Mouse (Mus musculus) embryonic facial prominence, embryonic 14.5 days (tissue): ENCODE measurements around the gene Sdcbp2. TPM values are rescaled to one million over a fixed set of nuclear protein-coding genes. Genes with fewer than 3 reads are reported as not detected.

Experiments
- ATAC-seq: fragments of 200-750 bp; cut with Nextera tagmentation; 2 replicates; pipeline ENCODE4 v1.8.0; 2017; ENCODE audit warnings: low read depth, moderate number of reproducible peaks, moderate TSS enrichment
- DNase-seq: peaks from one replicate; pipeline ENCODE4 v3.0.0-alpha.2; 2015; ENCODE audit warnings: low spot score
- H3K27ac ChIP-seq: fragments of 300-500 bp; sonication (generic); replicated peaks from 2 replicates; pipeline ENCODE4 v1.5.1; 2014; ENCODE audit warnings: low read depth, mild to moderate bottlenecking, low read length, moderate library complexity
- H3K27me3 ChIP-seq: fragments of 300-500 bp; sonication (generic); replicated peaks from 2 replicates; pipeline ENCODE4 v1.6.1; 2014; ENCODE audit warnings: low read length; ENCODE audit not compliant: control insufficient read depth, insufficient read depth
- H3K36me3 ChIP-seq: fragments of 300-500 bp; sonication (generic); 2 replicates; pipeline ENCODE4 v1.6.1; 2014; ENCODE audit warnings: low read length, mixed read lengths; ENCODE audit not compliant: control insufficient read depth, insufficient read depth
- H3K4me1 ChIP-seq: fragments of 300-500 bp; sonication (generic); 2 replicates; pipeline ENCODE4 v1.6.1; 2014; ENCODE audit warnings: antibody characterized with exemption, low read length; ENCODE audit not compliant: control insufficient read depth, insufficient read depth
- H3K4me2 ChIP-seq: fragments of 300-500 bp; sonication (generic); 2 replicates; pipeline ENCODE4 v1.6.1; 2014; ENCODE audit warnings: low read depth, mild to moderate bottlenecking, low read length, moderate library complexity, mixed read lengths
- H3K4me3 ChIP-seq: fragments of 300-500 bp; sonication (generic); 2 replicates; pipeline ENCODE4 v1.5.1; 2014; ENCODE audit warnings: low read depth, mild to moderate bottlenecking, low read length
- H3K9ac ChIP-seq: fragments of 300-500 bp; sonication (generic); 2 replicates; pipeline ENCODE4 v1.6.1; 2014; ENCODE audit warnings: low read depth, mild to moderate bottlenecking, low read length, moderate library complexity, mixed read lengths
- H3K9me3 ChIP-seq: fragments of 300-500 bp; sonication (generic); 2 replicates; pipeline ENCODE4 v1.6.1; 2016; ENCODE audit warnings: low read length; ENCODE audit not compliant: control insufficient read depth
- WGBS: fragments of 180-500 bp; shearing (Covaris S2); extraction: QIAGEN DNeasy Blood & Tissue Kit; methylation state at CpG from one replicate; pipeline ENCODE4 v1.1.7; 2014; 5-methylcytosine and 5-hydroxymethylcytosine counted together
- polyA plus RNA-seq: library from polyadenylated mRNA; unstranded; fragments of >200 nt; fragmentation: Nextera tagmentation; extraction: Ambion mirVana; gene quantifications from 2 replicates; pipeline ENCODE4 v1.2.1, GENCODE M21; 2014

The Sdcbp2 gene
- 1.5 and 1.6 TPM in 2 replicates for polyA plus RNA-seq

GRCm38 (mm10) chr2:151571873-151572700 is at the start of gene Sdcbp2:
Gene Sdcbp2, plus strand, starts transcription at chr2:151572622.
- Histone ChIP-seq H3K9ac (no peak within 1 kb of the TSS), H3K9me3 (no peaks in the 10 kb centered on the region), H3K27me3 (no peaks in the 10 kb centered on the region), H3K36me3 (no peaks in the 10 kb centered on the region), H3K4me1 (no peaks in the 10 kb centered on the region), H3K4me2 (no peak within 1 kb of the TSS), H3K4me3 (no peak within 1 kb of the TSS), H3K27ac (no peak within 1 kb of the TSS)
- ATAC-seq (no peak; the same call in 1 of the 2 replicates), DNase-seq (no peak)
- 71% methylated on average over 17 of the region's 17 CpGs for WGBS

GRCm38 (mm10) chr2:151524324-151525041 is 47.9 kb upstream of the Sdcbp2 start:
- Histone ChIP-seq H3K9me3 (no peaks in the 10 kb centered on the region), H3K27ac (no peak overlapping the region), H3K27me3 (no peaks in the 10 kb centered on the region), H3K36me3 (peaks cover 22% of the 10 kb centered on the region), H3K4me2 (no peak overlapping the region), H3K4me3 (no peak overlapping the region), H3K4me1 (no peaks in the 10 kb centered on the region), H3K9ac (no peak overlapping the region)
- ATAC-seq: peak; percentile 30; the same call in 1 of the 2 replicates
- whole genome bisulfite sequencing: 56% methylated on average over 4 of the region's 4 CpGs
- peak; percentile 45 for DNase-seq

GRCm38 (mm10) chr2:151525520-151525919 is 46.9 kb upstream of the Sdcbp2 start:
- H3K4me1 ChIP-seq: no peaks in the 10 kb centered on the region
- H3K27me3 ChIP-seq: no peaks in the 10 kb centered on the region
- no peak overlapping the region for H3K9ac ChIP-seq
- DNase-seq: no peak
- peaks cover 12% of the 10 kb centered on the region for H3K36me3 ChIP-seq
- H3K4me3 ChIP-seq: no peak overlapping the region
- no peaks in the 10 kb centered on the region for H3K9me3 ChIP-seq
- ATAC-seq: no peak
- H3K4me2 ChIP-seq: no peak overlapping the region
- H3K27ac ChIP-seq: no peak overlapping the region
- WGBS: 73% methylated on average over 2 of the region's 2 CpGs

- H3K36me3 ChIP-seq: no peaks in the 10 kb centered on the region
- WGBS: 83% methylated on average over 1 of the region's 1 CpGs
- H3K9me3 ChIP-seq: no peaks in the 10 kb centered on the region
- ATAC-seq: no peak
- DNase-seq: no peak
- no peak overlapping the region for H3K4me3 ChIP-seq
- H3K4me1 ChIP-seq: no peaks in the 10 kb centered on the region
- no peak overlapping the region for H3K9ac ChIP-seq
- H3K27ac ChIP-seq: no peak overlapping the region
- no peaks in the 10 kb centered on the region for H3K27me3 ChIP-seq
- no peak overlapping the region for H3K4me2 ChIP-seq
Measured at GRCm38 (mm10) chr2:151528066-151528465, 44.4 kb upstream of the Sdcbp2 start.

- H3K4me3 ChIP-seq: no peak overlapping the region
- peak; percentile 44 for DNase-seq
- no peaks in the 10 kb centered on the region for H3K27me3 ChIP-seq
- no peaks in the 10 kb centered on the region for H3K36me3 ChIP-seq
- no peak overlapping the region for H3K4me2 ChIP-seq
- H3K9ac ChIP-seq: no peak overlapping the region
- H3K9me3 ChIP-seq: no peaks in the 10 kb centered on the region
- ATAC-seq: 0 out of 2 replicates have a peak, but pooled peaks have one; percentile 37
- H3K4me1 ChIP-seq: no peaks in the 10 kb centered on the region
- no peak overlapping the region for H3K27ac ChIP-seq
Measured at GRCm38 (mm10) chr2:151529169-151529568, 43.3 kb upstream of the Sdcbp2 start.

GRCm38 (mm10) chr2:151530378-151531230 is 41.8 kb upstream of the Sdcbp2 start:
- Histone ChIP-seq H3K4me3 (no peak overlapping the region), H3K4me1 (no peaks in the 10 kb centered on the region), H3K27me3 (no peaks in the 10 kb centered on the region), H3K9ac (no peak overlapping the region), H3K9me3 (no peaks in the 10 kb centered on the region), H3K4me2 (no peak overlapping the region), H3K27ac (no peak overlapping the region), H3K36me3 (no peaks in the 10 kb centered on the region)
- ATAC-seq (no peak), DNase-seq (no peak)
- 50% methylated on average over 7 of the region's 8 CpGs for WGBS

- DNase-seq (no peak), ATAC-seq (no peak)
- Histone ChIP-seq H3K9me3 (no peaks in the 10 kb centered on the region), H3K27me3 (no peaks in the 10 kb centered on the region), H3K4me2 (no peak overlapping the region), H3K9ac (no peak overlapping the region), H3K4me1 (no peaks in the 10 kb centered on the region), H3K36me3 (no peaks in the 10 kb centered on the region), H3K27ac (no peak overlapping the region), H3K4me3 (no peak overlapping the region)
- 84% methylated on average over 5 of the region's 6 CpGs for WGBS
Measured at GRCm38 (mm10) chr2:151533632-151534031, 38.8 kb upstream of the Sdcbp2 start.

GRCm38 (mm10) chr2:151535961-151536617 is 36.3 kb upstream of the Sdcbp2 start:
- ATAC-seq (peak; percentile 34; the same call in 1 of the 2 replicates), DNase-seq (no peak)
- no peak overlapping the region for H3K4me2 ChIP-seq
- no peak overlapping the region for H3K4me3 ChIP-seq
- no peaks in the 10 kb centered on the region for H3K36me3 ChIP-seq
- no peak overlapping the region for H3K27ac ChIP-seq
- H3K27me3 ChIP-seq: no peaks in the 10 kb centered on the region
- 75% methylated on average over 1 of the region's 1 CpGs for WGBS
- H3K9me3 ChIP-seq: no peaks in the 10 kb centered on the region
- no peaks in the 10 kb centered on the region for H3K4me1 ChIP-seq
- no peak overlapping the region for H3K9ac ChIP-seq
